Mouse (Mus musculus): ENCODE measurements around the gene Thrb. TPM values are rescaled to one million over a fixed set of nuclear protein-coding genes. Genes with fewer than 3 reads are reported as not detected.

Thrb gene
- polyA plus RNA-seq, 1 experiment, result 11.2 TPM

DNA sequence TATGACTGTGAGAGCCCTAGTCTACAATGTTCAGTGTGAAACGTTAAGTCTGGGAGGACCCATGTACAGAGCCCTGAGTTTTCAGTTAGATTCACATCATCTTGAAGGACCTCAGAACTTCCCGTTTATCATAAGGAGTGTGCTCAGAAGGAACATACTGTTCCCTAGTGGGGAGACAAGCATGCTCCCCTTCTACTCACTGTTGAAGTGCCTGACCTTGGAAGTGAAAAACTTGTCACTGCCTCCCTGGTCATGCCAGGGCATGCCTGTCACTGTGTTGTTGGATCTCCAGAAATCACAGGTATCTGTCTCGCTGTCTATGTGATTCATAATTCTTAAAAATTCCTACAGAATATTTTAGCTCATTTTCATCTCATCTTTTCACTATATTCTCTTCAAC, 323.3 kb downstream of the Thrb start:
- H3K27me3 ChIP-seq (replicated peaks; ENCODE audit: control insufficient read depth, insufficient read depth, low read length), result no peaks in the 10 kb centered on the region
- no peak overlapping the region for H3K4me3 ChIP-seq (ENCODE audit: insufficient read depth, low read depth, low read length)
- 72% methylated on average over 3 of the region's 3 CpGs for WGBS
- no peak for DNase-seq
- H3K36me3 ChIP-seq (ENCODE audit: control insufficient read depth, insufficient read depth, low read length), result no peaks in the 10 kb centered on the region
- no peaks in the 10 kb centered on the region for H3K4me1 ChIP-seq (ENCODE audit: control insufficient read depth, insufficient read depth, low read length)
- TF ChIP-seq POLR2A (IDR thresholded peaks at IDR 0.05; ENCODE audit: low read depth, low read length) (no peak), CTCF (conservative IDR thresholded peaks at IDR 0.05; ENCODE audit: insufficient read depth, insufficient read length, low read depth, low read length) (no peak)
- no peak overlapping the region for H3K27ac ChIP-seq (ENCODE audit: insufficient read depth, low read depth, low read length)

DNA sequence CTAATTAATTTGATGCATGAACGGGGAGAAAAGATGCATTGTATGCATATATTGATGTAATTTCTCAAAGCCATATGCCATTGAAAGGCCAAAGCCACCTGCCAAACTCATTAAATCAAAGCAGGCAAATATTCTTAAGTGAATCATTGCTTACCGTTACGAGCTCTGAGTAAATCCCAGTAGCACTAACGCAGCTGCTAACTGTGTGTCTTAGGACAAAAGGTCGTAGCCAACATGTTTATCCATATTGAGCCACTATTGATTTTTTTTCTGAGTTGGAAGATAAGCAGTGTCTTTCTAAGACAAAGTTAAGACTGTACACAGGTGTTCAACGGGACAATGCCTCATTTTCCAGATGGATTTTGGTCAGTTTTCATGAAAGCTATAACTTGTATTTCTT, 323.8 kb downstream of the Thrb start:
- TF ChIP-seq CTCF (conservative IDR thresholded peaks at IDR 0.05; ENCODE audit: insufficient read depth, insufficient read length, low read depth, low read length) (no peak), POLR2A (IDR thresholded peaks at IDR 0.05; ENCODE audit: low read depth, low read length) (no peak)
- DNase-seq, result no peak
- Histone ChIP-seq H3K36me3 (ENCODE audit: control insufficient read depth, insufficient read depth, low read length) (no peaks in the 10 kb centered on the region), H3K4me1 (ENCODE audit: control insufficient read depth, insufficient read depth, low read length) (no peaks in the 10 kb centered on the region), H3K4me3 (ENCODE audit: insufficient read depth, low read depth, low read length) (no peak overlapping the region), H3K27ac (ENCODE audit: insufficient read depth, low read depth, low read length) (no peak overlapping the region), H3K27me3 (replicated peaks; ENCODE audit: control insufficient read depth, insufficient read depth, low read length) (no peaks in the 10 kb centered on the region)
- 70% methylated on average over 6 of the region's 6 CpGs for WGBS

DNA sequence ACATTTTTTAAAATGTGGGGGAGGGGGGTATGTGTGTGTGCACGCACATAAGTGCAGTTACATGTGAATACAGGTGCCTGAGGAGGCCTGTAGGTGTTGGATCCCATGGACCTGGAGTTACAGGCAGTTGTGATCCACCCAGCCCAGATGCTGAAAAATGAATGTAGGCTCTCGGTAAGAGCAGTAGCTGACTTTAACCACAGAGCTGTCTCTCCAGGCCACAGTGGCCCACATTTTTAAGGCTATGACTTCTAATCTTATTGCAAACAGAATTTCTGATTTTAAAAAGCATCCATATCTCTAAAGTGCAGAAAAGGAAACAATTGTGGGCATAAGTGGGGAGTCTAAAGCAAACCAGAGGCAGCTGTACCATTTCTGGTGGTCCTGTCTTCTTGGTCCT, 328.5 kb downstream of the Thrb start:
- H3K27me3 ChIP-seq (replicated peaks; ENCODE audit: control insufficient read depth, insufficient read depth, low read length), result no peaks in the 10 kb centered on the region
- DNase-seq, result no peak

DNA sequence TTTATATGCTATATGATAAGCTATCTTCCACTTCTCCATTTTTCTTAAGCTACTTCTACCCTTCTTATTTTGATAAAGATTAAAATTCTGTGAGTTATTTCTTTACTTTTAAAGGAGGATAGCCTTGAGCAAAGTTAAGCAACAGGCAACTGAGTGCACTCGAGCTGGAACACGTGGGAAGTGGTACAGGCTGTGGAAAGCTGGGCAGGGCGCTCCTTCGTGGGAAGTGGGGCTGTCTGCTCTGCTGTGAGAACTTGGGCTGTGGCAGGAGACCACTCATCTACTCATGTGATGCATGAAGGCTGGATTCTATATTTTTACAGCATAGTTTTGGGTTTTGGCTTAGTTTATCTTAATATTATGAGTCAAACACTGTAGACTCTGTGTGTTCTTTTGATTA, 329.1 kb downstream of the Thrb start:
- TF ChIP-seq CTCF (conservative IDR thresholded peaks at IDR 0.05; ENCODE audit: insufficient read depth, insufficient read length, low read depth, low read length) (no peak), POLR2A (IDR thresholded peaks at IDR 0.05; ENCODE audit: low read depth, low read length) (no peak)
- Histone ChIP-seq H3K4me3 (ENCODE audit: insufficient read depth, low read depth, low read length) (no peak overlapping the region), H3K27me3 (replicated peaks; ENCODE audit: control insufficient read depth, insufficient read depth, low read length) (no peaks in the 10 kb centered on the region), H3K4me1 (ENCODE audit: control insufficient read depth, insufficient read depth, low read length) (peaks cover 3% of the 10 kb centered on the region), H3K27ac (ENCODE audit: insufficient read depth, low read depth, low read length) (no peak overlapping the region), H3K36me3 (ENCODE audit: control insufficient read depth, insufficient read depth, low read length) (no peaks in the 10 kb centered on the region)
- no peak for DNase-seq
- 74% methylated on average over 4 of the region's 4 CpGs for WGBS

More for the DNA sequence above, 328.5 kb downstream of the Thrb start:
- H3K4me1 ChIP-seq (ENCODE audit: control insufficient read depth, insufficient read depth, low read length), result peaks cover 3% of the 10 kb centered on the region
- TF ChIP-seq POLR2A (IDR thresholded peaks at IDR 0.05; ENCODE audit: low read depth, low read length), result no peak
- no peaks in the 10 kb centered on the region for H3K36me3 ChIP-seq (ENCODE audit: control insufficient read depth, insufficient read depth, low read length)
- H3K4me3 ChIP-seq (ENCODE audit: insufficient read depth, low read depth, low read length), result no peak overlapping the region
- no peak overlapping the region for H3K27ac ChIP-seq (ENCODE audit: insufficient read depth, low read depth, low read length)
- 95% methylated on average over 2 of the region's 2 CpGs for WGBS

DNA sequence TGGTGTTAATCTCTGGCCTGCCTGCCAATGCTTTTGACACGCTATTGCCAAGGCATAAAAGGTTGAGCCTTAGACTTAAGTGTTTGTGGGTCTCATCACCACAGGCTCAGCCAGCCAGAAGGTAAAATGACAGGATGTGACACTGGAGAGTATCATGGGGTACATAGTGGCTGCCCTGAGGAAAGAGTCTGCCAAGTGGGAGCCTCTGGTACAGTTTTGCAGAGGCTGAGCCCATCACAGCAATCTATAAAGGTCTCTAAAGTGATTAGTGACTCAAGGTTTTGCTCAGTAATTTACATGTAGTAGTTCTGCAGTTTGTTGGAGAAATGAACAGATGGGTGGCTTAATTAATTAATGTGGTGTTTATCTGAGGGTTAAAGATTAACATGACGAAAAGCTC, 330.1 kb downstream of the Thrb start:
- Histone ChIP-seq H3K36me3 (ENCODE audit: control insufficient read depth, insufficient read depth, low read length) (no peaks in the 10 kb centered on the region), H3K4me1 (ENCODE audit: control insufficient read depth, insufficient read depth, low read length) (peaks cover 3% of the 10 kb centered on the region), H3K4me3 (ENCODE audit: insufficient read depth, low read depth, low read length) (no peak overlapping the region), H3K27me3 (replicated peaks; ENCODE audit: control insufficient read depth, insufficient read depth, low read length) (no peaks in the 10 kb centered on the region), H3K27ac (ENCODE audit: insufficient read depth, low read depth, low read length) (no peak overlapping the region)
- TF ChIP-seq CTCF (conservative IDR thresholded peaks at IDR 0.05; ENCODE audit: insufficient read depth, insufficient read length, low read depth, low read length) (no peak), POLR2A (IDR thresholded peaks at IDR 0.05; ENCODE audit: low read depth, low read length) (no peak)
- WGBS, result 55% methylated on average over 2 of the region's 2 CpGs
- DNase-seq, result no peak

DNA sequence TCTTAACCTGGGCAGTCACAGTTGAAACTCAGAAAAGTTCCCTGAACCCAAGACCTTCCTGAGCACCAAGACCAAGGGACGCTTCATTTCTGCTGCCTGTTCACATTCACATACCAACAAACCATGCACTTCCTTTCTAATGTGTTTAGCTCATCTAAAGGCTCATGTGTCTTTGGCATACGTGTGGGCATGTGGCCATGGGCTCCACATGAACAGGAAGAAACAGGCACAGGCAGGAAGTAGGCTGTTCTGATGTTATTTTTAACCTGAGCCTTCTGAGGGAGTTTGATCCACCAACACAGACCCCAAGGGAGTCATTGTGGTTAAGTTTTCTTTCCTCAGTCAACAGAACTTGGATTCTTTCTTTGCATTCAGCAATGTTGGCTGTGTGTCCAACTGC, 341.8 kb downstream of the Thrb start:
- no peak overlapping the region for H3K4me3 ChIP-seq (ENCODE audit: insufficient read depth, low read depth, low read length)
- TF ChIP-seq CTCF (conservative IDR thresholded peaks at IDR 0.05; ENCODE audit: insufficient read depth, insufficient read length, low read depth, low read length), result no peak
- no peak for TF ChIP-seq POLR2A (IDR thresholded peaks at IDR 0.05; ENCODE audit: low read depth, low read length)
- no peaks in the 10 kb centered on the region for H3K27me3 ChIP-seq (replicated peaks; ENCODE audit: control insufficient read depth, insufficient read depth, low read length)
- no peak overlapping the region for H3K27ac ChIP-seq (ENCODE audit: insufficient read depth, low read depth, low read length)
- 63% methylated on average over 2 of the region's 2 CpGs for WGBS
- DNase-seq, result no peak
- no peaks in the 10 kb centered on the region for H3K4me1 ChIP-seq (ENCODE audit: control insufficient read depth, insufficient read depth, low read length)
- no peaks in the 10 kb centered on the region for H3K36me3 ChIP-seq (ENCODE audit: control insufficient read depth, insufficient read depth, low read length)

DNA sequence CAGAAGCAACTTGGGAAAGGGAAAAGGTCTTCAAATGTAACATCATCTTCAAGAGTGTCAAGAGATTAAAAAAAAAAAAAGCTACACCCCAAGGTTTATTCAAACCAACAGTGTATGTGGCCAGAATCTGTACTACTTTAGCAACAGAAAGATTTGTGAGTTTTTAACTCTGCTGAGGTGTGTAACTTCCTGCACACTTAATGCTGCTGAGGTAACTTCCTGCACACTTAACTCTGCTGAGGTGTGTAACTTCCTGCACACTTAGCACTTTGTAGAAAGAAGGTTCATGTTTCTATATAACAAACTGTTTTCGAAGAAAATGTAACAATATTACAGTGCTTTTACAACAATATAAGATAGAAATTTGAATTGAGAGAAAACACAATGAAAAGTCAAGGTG, 343.6 kb downstream of the Thrb start:
- Histone ChIP-seq H3K27me3 (replicated peaks; ENCODE audit: control insufficient read depth, insufficient read depth, low read length) (no peaks in the 10 kb centered on the region), H3K27ac (ENCODE audit: insufficient read depth, low read depth, low read length) (no peak overlapping the region), H3K36me3 (ENCODE audit: control insufficient read depth, insufficient read depth, low read length) (no peaks in the 10 kb centered on the region; the same call in 1 of the 2 replicates), H3K4me1 (ENCODE audit: control insufficient read depth, insufficient read depth, low read length) (no peaks in the 10 kb centered on the region), H3K4me3 (ENCODE audit: insufficient read depth, low read depth, low read length) (no peak overlapping the region)
- DNase-seq, result no peak
- 93% methylated on average over 1 of the region's 1 CpGs for WGBS
- no peak for TF ChIP-seq CTCF (conservative IDR thresholded peaks at IDR 0.05; ENCODE audit: insufficient read depth, insufficient read length, low read depth, low read length)
- TF ChIP-seq POLR2A (IDR thresholded peaks at IDR 0.05; ENCODE audit: low read depth, low read length), result no peak

DNA sequence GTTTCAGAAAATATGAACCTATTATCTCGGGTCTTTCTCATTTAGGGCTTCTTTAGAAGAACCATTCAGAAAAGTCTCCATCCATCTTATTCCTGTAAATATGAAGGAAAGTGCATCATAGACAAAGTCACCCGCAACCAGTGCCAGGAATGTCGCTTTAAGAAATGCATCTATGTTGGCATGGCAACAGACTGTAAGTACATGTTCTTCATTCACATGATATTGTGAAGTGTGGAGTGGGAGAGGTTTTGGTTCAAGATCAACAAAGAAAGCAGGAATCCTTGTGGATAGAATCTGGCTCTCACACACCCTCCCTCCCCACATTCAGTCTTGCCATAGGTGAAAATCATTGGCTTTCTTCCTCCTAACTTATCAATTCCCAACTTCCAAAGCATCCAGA, 348.5 kb downstream of the Thrb start:
- WGBS, result 90% methylated on average over 3 of the region's 3 CpGs
- no peaks in the 10 kb centered on the region; the same call in 1 of the 2 replicates for H3K36me3 ChIP-seq (ENCODE audit: control insufficient read depth, insufficient read depth, low read length)
- H3K27ac ChIP-seq (ENCODE audit: insufficient read depth, low read depth, low read length), result no peak overlapping the region
- no peak for DNase-seq
- H3K4me3 ChIP-seq (ENCODE audit: insufficient read depth, low read depth, low read length), result no peak overlapping the region
- no peaks in the 10 kb centered on the region for H3K27me3 ChIP-seq (replicated peaks; ENCODE audit: control insufficient read depth, insufficient read depth, low read length)
- no peak for TF ChIP-seq POLR2A (IDR thresholded peaks at IDR 0.05; ENCODE audit: low read depth, low read length)
- no peak for TF ChIP-seq CTCF (conservative IDR thresholded peaks at IDR 0.05; ENCODE audit: insufficient read depth, insufficient read length, low read depth, low read length)
- H3K4me1 ChIP-seq (ENCODE audit: control insufficient read depth, insufficient read depth, low read length), result no peaks in the 10 kb centered on the region
